Mouse (Mus musculus) gastrocnemius, postnatal 14 days (tissue): ENCODE data around the gene Tmigd3. TPM values are rescaled to one million over a fixed set of nuclear protein-coding genes. Genes with fewer than 3 reads are reported as not detected.
"Not testable (repeated sequence)": the region's sequence is repeated elsewhere in the genome, so short reads cannot be mapped to it uniquely, and the experiment has no call there.

Experiments
- DNase-seq: peaks from one replicate; pipeline ENCODE4 v3.0.0; 2021; ENCODE audit warnings: mixed read lengths
- intact Hi-C: fragments of 180-260 bp; cut with DNase I; formaldehyde crosslinking; loops from one replicate; pipeline ENCODE4 v1.15.1; 2025; ENCODE audit warnings: low total_unique reads
- total RNA-seq, 2 experiments: library from RNA; stranded (reverse); gene quantifications; 2 replicates each; pipeline ENCODE4 v1.2.3; 2021

Tmigd3 gene
- total RNA-seq, 2 experiments from 2014 or later, result not detected

GRCm38 (mm10) chr3:105898861-105899260 is 28.2 kb downstream of the Tmigd3 start:
- DNase-seq, result no peak
- intact Hi-C loops, result loop anchor here (2.0 to 5.0 kb wide), 2 partner anchors 172 to 224 kb away; no protein-coding TSS in a partner anchor

DNA sequence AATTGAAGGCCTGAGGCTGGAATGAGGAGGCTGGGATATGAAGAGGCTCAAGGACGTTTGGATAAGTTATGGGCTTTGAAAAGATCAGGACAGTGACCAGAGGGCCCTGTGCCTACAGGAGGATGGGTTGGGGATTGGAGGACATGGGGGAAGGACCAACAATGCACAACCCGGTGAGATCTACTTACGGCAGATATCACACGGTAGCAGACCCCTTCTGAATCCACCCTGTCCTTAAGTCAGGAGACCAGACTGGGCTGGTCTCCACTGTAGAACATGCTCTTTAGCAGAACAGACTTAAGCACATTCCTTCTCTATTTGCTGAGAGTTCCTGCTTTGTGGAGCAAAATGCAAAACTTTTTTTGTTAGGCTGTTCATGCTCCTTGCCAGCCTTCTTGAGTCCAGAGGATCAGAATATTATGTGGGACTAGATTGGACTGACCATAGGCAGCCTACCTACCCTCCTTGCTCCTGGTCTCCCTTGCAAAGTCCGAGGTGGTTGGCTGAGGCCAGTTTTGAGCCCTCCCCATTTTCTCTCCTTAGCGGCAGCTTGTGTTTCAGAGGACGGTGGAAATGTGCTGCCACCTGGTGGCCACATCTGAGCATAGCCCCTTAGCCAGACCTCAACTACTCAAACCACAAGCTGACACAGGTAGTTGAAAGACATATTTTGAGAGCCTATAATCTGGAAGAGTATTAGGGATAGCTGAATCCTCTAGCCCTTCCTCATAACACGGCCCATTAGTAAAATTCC is 28.9 kb downstream of the Tmigd3 start:
- peak; percentile 78 for DNase-seq
- intact Hi-C loops, result loop anchor here (2.0 to 5.0 kb wide), 2 partner anchors 172 to 225 kb away; no protein-coding TSS in a partner anchor

DNA sequence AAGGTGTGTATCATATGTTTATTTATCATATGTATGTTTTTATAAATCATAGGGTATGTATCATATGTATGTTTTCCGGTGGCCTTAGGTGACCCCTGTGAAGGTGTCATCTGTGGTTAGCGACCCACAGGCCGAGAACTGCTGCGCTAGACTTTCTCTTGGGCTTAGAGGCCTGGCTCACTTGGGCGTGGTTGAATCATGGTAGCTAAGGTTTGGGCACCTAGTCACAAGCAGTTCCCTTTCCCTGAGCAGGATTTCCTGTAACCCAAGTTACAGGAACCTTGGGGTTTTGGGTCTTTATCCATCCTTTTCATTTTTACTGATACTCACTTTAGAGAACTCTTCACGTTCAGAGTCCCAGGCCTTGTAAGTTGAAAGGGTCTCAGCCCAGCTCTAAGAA is 29.6 kb downstream of the Tmigd3 start:
- DNase-seq, result no peak
- intact Hi-C loops, result no loop called here

DNA sequence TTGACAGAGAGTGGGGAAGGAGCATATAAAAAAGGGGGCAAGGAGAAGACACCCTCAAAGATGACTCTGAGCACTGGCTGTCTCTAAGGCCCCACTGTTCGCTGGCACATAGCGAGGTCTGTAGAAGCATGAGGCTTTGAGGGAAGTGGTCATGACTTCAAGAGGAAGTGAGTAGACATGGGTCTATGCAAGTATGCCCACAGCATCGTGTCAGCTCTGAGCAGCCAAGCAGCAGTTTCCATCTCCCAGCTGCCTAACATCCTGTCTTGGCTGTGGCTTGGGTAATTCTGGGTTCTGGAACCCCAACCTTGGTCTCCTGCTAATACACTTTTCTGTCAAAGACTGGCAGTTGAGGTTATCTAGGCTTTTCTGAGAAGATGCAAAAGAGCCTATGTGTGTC is 30.0 kb downstream of the Tmigd3 start:
- intact Hi-C loops, result no loop called here

GRCm38 (mm10) chr3:105901468-105901867 is 30.8 kb downstream of the Tmigd3 start:
- no peak for DNase-seq
- intact Hi-C loops, result no loop called here

More for the DNA sequence above, 30.0 kb downstream of the Tmigd3 start:
- DNase-seq, result no peak

DNA sequence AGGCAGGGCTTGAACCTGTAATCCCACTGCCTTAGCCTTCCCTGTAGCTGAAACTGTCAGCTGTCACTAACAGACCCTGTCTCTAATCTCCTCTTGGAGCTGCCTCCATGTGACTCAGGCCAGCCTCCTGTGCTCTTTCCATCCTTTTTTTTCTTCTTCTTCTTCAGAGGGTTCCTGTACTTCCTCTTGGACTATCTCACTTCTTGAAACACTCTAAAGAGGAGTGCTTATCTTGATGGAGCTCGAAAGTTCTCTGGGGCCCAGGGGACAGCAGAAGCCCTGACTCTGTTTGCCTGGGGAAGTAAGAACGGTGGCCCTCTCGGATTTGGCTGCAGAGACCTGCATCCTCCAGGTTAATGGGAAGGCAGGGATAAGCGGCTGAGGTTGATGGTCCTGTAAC is 33.5 kb downstream of the Tmigd3 start:
- DNase-seq, result no peak
- intact Hi-C loops, result no loop called here

DNA sequence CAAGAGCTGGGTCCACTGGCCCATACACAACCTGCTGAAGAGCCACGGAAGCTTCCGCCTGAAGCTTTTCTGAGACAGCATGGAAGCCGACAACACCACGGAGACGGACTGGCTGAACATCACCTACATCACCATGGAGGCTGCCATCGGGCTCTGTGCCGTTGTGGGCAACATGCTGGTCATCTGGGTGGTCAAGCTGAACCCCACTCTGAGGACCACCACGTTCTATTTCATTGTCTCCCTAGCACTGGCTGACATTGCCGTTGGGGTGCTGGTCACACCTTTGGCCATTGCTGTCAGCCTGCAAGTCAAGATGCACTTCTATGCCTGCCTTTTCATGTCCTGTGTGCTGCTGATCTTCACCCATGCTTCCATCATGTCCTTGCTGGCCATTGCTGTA is 34.0 kb downstream of the Tmigd3 start:
- intact Hi-C loops, result no loop called here
- no peak for DNase-seq

GRCm38 (mm10) chr3:105907956-105908655 is 37.4 kb downstream of the Tmigd3 start:
- intact Hi-C loops, result no loop called here
- no peak for DNase-seq

- DNase-seq, result no peak
- intact Hi-C loops, result no loop called here
These were observed 38.3 kb downstream of the Tmigd3 start for GRCm38 (mm10) chr3:105908976-105909375.

DNA sequence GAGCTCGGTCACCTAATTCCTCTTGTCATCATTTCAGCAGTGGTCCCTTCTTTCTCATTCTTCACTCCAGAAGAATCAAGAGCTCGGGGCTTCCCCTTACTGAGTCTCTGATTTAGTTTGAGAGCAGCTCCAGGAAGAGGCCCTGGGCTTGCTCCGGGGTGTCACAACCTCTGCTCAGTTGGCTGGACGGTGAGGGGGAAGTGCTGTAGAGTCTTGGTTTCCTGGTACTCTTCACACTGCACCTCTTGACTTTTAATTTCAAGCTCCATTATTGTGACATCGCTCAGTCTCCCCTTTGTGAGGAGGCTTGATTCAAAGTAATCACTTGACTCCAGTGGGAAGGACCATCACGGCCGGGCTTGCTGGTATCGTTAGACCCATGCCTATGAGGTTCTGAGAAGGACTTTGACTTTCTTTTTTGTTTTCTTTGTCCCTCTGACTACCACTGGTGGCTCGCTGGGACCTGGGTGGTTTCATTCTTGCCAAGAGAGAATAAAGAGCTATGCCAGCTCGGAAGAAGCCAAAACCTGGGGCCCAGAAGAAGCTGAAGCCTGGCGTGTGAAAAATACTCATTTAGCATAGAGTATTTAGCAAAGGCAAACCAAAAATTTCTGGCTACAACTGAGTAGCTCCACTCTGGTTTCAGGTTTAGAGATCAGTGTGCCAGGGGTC is 40.0 kb downstream of the Tmigd3 start:
- no peak for DNase-seq
- intact Hi-C loops, result no loop called here

DNA sequence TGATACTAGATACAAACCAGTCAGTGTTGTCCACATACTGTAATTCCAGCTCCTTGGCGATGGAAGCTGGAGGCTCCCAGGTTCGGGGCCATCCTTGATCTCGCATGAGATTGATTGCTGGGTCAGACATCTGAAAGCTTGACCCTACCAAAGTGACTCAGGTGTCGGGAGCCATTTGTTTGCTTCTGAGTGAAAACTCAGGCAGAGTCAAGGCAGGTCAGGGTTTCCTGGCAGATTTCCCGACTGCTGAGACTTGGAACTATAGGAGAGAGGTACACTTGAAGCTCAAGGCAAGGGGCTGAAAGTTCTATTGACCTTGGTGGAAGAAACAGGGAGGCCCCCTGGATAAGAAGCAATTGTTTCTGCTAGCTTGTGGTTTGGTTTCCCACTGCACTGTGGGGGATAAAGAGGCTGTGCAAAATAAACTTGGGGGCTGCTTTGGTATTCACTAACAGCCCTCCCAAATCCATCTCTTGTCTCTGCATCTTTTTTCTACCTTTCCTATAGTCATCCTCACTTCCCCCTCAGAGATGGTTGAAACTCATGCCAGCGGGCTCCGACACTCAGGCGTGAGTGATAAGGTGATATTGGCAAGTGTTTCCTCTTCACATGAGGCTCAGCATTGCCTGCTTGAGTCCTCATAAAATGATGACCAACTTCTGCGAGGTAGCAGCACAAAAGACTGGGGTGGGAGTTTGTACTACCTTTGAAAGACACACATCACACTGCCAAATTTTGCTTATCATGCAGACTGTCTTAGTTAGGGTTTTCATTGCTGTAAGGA is 41.6 kb downstream of the Tmigd3 start:
- intact Hi-C loops, result no loop called here
- DNase-seq, result no peak

DNA sequence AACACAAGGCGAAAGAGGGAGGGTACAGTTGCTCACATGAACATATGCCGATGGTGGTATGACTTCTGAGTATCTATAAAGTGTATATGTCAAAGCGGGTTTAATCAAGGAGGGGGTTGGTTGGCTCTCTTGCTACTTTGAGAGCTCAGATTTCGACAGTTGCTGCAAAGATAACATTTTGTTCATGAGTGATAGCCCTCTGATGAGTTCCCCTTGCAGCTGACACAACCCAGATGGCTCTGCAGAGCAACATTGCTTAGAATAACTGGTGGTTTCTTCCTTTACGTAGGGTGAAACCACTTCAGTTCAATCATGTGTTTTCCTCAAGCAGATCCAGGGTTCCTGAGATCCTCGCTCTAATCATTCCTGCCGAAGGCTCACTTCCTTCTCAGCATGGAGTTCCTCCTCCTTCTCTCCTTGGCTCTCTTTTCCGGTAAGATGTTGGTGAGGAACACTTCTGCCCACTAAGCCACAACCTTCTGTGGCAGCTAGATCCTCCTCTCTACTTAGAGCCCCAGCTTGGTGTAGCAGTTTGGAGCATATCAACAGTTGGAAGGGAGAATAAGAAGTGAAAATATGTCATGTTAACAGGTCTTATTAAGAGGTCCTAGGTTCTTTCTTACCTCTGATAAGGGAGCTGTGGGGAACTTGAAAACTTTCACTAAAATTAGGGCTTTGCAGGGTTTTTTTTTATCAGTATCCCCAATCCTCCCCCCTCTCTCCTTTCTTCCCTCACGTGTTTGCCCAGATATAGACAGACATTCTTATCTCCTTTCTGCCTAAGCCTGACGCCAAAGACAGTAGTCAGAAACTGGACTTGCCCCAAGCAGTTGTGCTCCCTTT is 43.4 kb downstream of the Tmigd3 start:
- no peak for DNase-seq
- intact Hi-C loops, result no loop called here

- intact Hi-C loops, result no loop called here
- no peak for DNase-seq
These were observed 44.6 kb downstream of the Tmigd3 start for GRCm38 (mm10) chr3:105915281-105915680.

GRCm38 (mm10) chr3:105916455-105916854 is 45.8 kb downstream of the Tmigd3 start:
- intact Hi-C loops, DNase-seq: not testable (repeated sequence)

DNA sequence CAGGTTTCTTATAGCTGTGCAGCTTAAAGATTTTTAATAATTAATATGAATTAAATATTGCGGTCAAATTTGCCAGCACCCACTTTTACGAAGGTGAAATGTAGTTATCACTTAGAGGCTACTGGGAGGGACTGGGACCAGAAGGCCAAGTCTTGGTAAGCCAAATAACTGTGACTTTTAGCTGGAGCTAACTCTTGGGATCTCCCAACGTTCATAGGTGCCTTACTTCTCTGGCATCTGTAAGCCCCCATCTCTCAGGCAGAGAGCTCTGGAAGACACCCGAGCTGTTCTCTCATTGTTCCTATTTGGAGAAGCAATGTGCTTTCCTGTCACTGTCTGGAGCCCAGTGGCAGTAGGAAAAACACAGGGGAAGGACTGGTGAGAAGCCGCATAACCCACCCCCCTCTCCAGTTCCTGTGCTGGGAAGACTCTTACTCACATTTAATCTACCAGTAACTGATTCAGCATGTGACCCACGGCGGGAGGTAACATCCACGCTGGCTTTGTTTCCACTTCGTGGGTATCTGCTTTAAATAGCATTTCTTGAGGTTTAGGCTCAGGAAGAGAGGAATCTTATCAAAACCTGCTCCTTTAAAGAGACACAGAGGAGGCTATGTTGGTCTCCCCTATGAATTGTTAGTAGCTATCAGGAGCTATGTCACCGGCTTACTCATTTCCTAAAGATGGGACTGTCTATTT is 47.1 kb downstream of the Tmigd3 start:
- no peak for DNase-seq
- intact Hi-C loops, result no loop called here

- DNase-seq, result no peak
- intact Hi-C loops, result no loop called here
These were observed 47.6 kb downstream of the Tmigd3 start for GRCm38 (mm10) chr3:105918355-105918745.

DNA sequence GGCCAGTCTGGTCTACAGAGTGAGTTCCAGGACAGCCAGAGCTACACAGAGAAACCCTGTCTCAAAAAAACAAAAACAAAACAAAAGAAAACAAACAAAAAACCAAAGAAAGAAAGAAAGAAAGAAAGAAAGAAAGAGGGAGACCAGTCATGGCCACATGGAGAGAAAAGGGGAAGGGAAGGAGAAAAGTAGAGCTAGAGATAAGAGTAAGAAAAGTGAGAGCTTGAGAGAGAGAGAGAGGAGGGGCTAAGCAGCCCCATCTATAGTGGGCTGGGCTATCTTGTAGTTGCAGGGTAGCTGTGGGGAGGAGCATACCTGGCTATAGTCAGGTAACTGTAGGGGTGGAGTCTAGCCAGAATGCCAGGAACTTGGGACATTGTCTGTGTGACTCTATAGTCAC is 50.0 kb downstream of the Tmigd3 start:
- DNase-seq, intact Hi-C loops: not testable (repeated sequence)

GRCm38 (mm10) chr3:105921959-105922358 is 51.3 kb downstream of the Tmigd3 start:
- intact Hi-C loops, result no loop called here
- no peak for DNase-seq
